ENCODE assay signal across 21 mouse cellular contexts in genomic region chr10:68967976-68968968, GRCm38 (mm10).
A peak's percentile ranks its signal among the peaks of the same experiment; 100 is the strongest.
DNase-seq lines count a peak whose midpoint lies in the region; ATAC-seq and TF ChIP-seq lines count a peak whose summit lies in the region.
"Had no signal": no experiment of that assay in that cellular context is flagged by ENCODE, and none has a peak within 500 bp of the region (broad histone marks: within the 10 kb centered on the region; RNA-seq: fewer than 3 reads in every experiment).

No protein-coding gene starts in this region.

- H3K36me3 ChIP-seq in lung, postnatal 0 days (ENCODE audit: insufficient read depth, low read length), result no peaks in the 10 kb centered on the region
- no peaks in the 10 kb centered on the region for H3K36me3 ChIP-seq in hindbrain, embryonic 12.5 days
- no peaks in the 10 kb centered on the region for H3K36me3 ChIP-seq in hindbrain, embryonic 16.5 days (ENCODE audit: control insufficient read depth, insufficient read depth, low read length)
- no peaks in the 10 kb centered on the region for H3K36me3 ChIP-seq in neural tube, embryonic 14.5 days (ENCODE audit: control insufficient read depth, insufficient read depth, low read length)
- H3K36me3 ChIP-seq: embryonic facial prominence, embryonic 13.5 days; heart, embryonic 12.5 days; limb, embryonic 15.5 days; liver, embryonic 15.5 days had no signal

- H3K4me1 ChIP-seq in lung, postnatal 0 days (ENCODE audit: insufficient read depth, low read depth, low read length), result no peaks in the 10 kb centered on the region
- 0 out of 2 replicates have a peak, but pooled peaks cover 2% of the 10 kb centered on the region for H3K4me1 ChIP-seq in hindbrain, embryonic 12.5 days
- no peaks in the 10 kb centered on the region for H3K4me1 ChIP-seq in hindbrain, embryonic 16.5 days (ENCODE audit: control insufficient read depth, insufficient read depth, low read depth, low read length)
- H3K4me1 ChIP-seq in neural tube, embryonic 14.5 days (ENCODE audit: control insufficient read depth, insufficient read depth, low read length), result peaks cover 4% of the 10 kb centered on the region
- H3K4me1 ChIP-seq: embryonic facial prominence, embryonic 13.5 days; heart, embryonic 12.5 days; limb, embryonic 15.5 days; liver, embryonic 15.5 days had no signal

- peak; percentile 13 for DNase-seq in lung, postnatal 0 days (ENCODE audit: low spot score)
- no peak for DNase-seq in lung, postnatal 14 days
- DNase-seq in frontal cortex, postnatal 14 days (ENCODE audit: low spot score in 2 of 2), result no peak
- DNase-seq: adrenal gland, postnatal 10 days; cerebellum, adult 9-11 months; heart, postnatal 14 days; kidney, adult 8-10 months; kidney, postnatal 25 days; lung, postnatal 36 days; thymus, postnatal 25 days had no signal

- H3K4me3 ChIP-seq in lung, postnatal 0 days (ENCODE audit: low read depth, low read length), result no peak overlapping the region
- no peak overlapping the region for H3K4me3 ChIP-seq in hindbrain, embryonic 12.5 days
- H3K4me3 ChIP-seq in hindbrain, embryonic 16.5 days (ENCODE audit: low read length), result no peak overlapping the region
- H3K4me3 ChIP-seq in neural tube, embryonic 14.5 days (ENCODE audit: low read depth, low read length), result no peak overlapping the region
- H3K4me3 ChIP-seq: embryonic facial prominence, embryonic 13.5 days; heart, embryonic 12.5 days; limb, embryonic 15.5 days; liver, embryonic 15.5 days; myocyte had no signal

- WGBS in lung, postnatal 0 days, result 45% methylated on average over 15 of the region's 15 CpGs
- 49% methylated on average over 15 of the region's 15 CpGs for WGBS in hindbrain, embryonic 12.5 days
- 32% methylated on average over 15 of the region's 15 CpGs for WGBS in hindbrain, embryonic 16.5 days
- 26% methylated on average over 15 of the region's 15 CpGs for WGBS in neural tube, embryonic 14.5 days

- no peak overlapping the region for H3K27ac ChIP-seq in lung, postnatal 0 days (ENCODE audit: low read length)
- peak overlapping the region; percentile 5; the same call in 1 of the 2 replicates for H3K27ac ChIP-seq in hindbrain, embryonic 12.5 days
- no peak overlapping the region for H3K27ac ChIP-seq in hindbrain, embryonic 16.5 days (ENCODE audit: low read depth, low read length)
- no peak overlapping the region for H3K27ac ChIP-seq in neural tube, embryonic 14.5 days (ENCODE audit: low read depth, low read length)
- H3K27ac ChIP-seq: embryonic facial prominence, embryonic 13.5 days; limb, embryonic 15.5 days; liver, embryonic 15.5 days had no signal

- peak; percentile 49; the same call in 1 of the 2 replicates for ATAC-seq in lung, postnatal 0 days
- no peak; the same call in 1 of the 2 replicates for ATAC-seq in hindbrain, embryonic 12.5 days (ENCODE audit: low FRiP score)
- ATAC-seq in hindbrain, embryonic 16.5 days, result peak; percentile 48
- peak; percentile 72 for ATAC-seq in neural tube, embryonic 14.5 days (ENCODE audit: low read depth)
- ATAC-seq in frontal cortex, adult (ENCODE audit: low TSS enrichment), result no peak
- ATAC-seq: inflammation-experienced regulatory T-cells, adult 6 months; Patski had no signal

- H3K9me3 ChIP-seq in lung, postnatal 0 days (ENCODE audit: low read length), result no peaks in the 10 kb centered on the region
- H3K9me3 ChIP-seq in hindbrain, embryonic 12.5 days (replicated peaks), result no peaks in the 10 kb centered on the region
- no peaks in the 10 kb centered on the region for H3K9me3 ChIP-seq in hindbrain, embryonic 16.5 days (ENCODE audit: control insufficient read depth, low read length)
- no peaks in the 10 kb centered on the region for H3K9me3 ChIP-seq in neural tube, embryonic 14.5 days (ENCODE audit: control insufficient read depth, low read length)
- H3K9me3 ChIP-seq: embryonic facial prominence, embryonic 13.5 days; limb, embryonic 15.5 days had no signal

- no peak overlapping the region for H3K4me2 ChIP-seq in lung, postnatal 0 days (replicated peaks; ENCODE audit: low read depth, low read length)
- no peak overlapping the region for H3K4me2 ChIP-seq in hindbrain, embryonic 12.5 days (replicated peaks)
- no peak overlapping the region for H3K4me2 ChIP-seq in hindbrain, embryonic 16.5 days (ENCODE audit: low read length)
- no peak overlapping the region for H3K4me2 ChIP-seq in neural tube, embryonic 14.5 days (ENCODE audit: low read depth, low read length)
- H3K4me2 ChIP-seq: embryonic facial prominence, embryonic 13.5 days; heart, embryonic 12.5 days; limb, embryonic 15.5 days; liver, embryonic 15.5 days had no signal

- no peak for TF ChIP-seq EP300 in lung, postnatal 0 days (IDR thresholded peaks at IDR 0.05)

- no peak overlapping the region for H3K9ac ChIP-seq in lung, postnatal 0 days (replicated peaks; ENCODE audit: low read depth)
- H3K9ac ChIP-seq in hindbrain, embryonic 12.5 days, result no peak overlapping the region
- H3K9ac ChIP-seq in hindbrain, embryonic 16.5 days (ENCODE audit: low read depth, low read length), result no peak overlapping the region
- no peak overlapping the region for H3K9ac ChIP-seq in neural tube, embryonic 14.5 days (replicated peaks; ENCODE audit: low read depth, low read length)
- H3K9ac ChIP-seq: embryonic facial prominence, embryonic 13.5 days; heart, embryonic 12.5 days; limb, embryonic 15.5 days; liver, embryonic 15.5 days had no signal

- H3K27me3 ChIP-seq in lung, postnatal 0 days (replicated peaks; ENCODE audit: insufficient read depth, low read length), result no peaks in the 10 kb centered on the region
- no peaks in the 10 kb centered on the region for H3K27me3 ChIP-seq in hindbrain, embryonic 12.5 days
- H3K27me3 ChIP-seq in hindbrain, embryonic 16.5 days (replicated peaks; ENCODE audit: control insufficient read depth, insufficient read depth, low read length), result no peaks in the 10 kb centered on the region
- no peaks in the 10 kb centered on the region for H3K27me3 ChIP-seq in neural tube, embryonic 14.5 days (ENCODE audit: control insufficient read depth, insufficient read depth, low read length)
- H3K27me3 ChIP-seq: embryonic facial prominence, embryonic 13.5 days; heart, embryonic 12.5 days; limb, embryonic 15.5 days; liver, embryonic 15.5 days; Patski had no signal

- TF ChIP-seq CTCF in lung, postnatal 0 days (IDR thresholded peaks at IDR 0.05), result no peak

Comparison
In these comparisons a context has a peak if more than half of its experiments do, and no peak if none do; other contexts are left out.
1. ATAC-seq: peak in lung, postnatal 0 days (single experiment), hindbrain, embryonic 16.5 days (single experiment) and neural tube, embryonic 14.5 days (single experiment); none in hindbrain, embryonic 12.5 days (single experiment) and frontal cortex, adult (single experiment).